Mouse (Mus musculus): ENCODE measurements around the gene Fam126b. TPM values are rescaled to one million over a fixed set of nuclear protein-coding genes. Genes with fewer than 3 reads are reported as not detected.

Fam126b gene
- total and polyA plus RNA-seq, 2 experiments from 2014 or later, result 3.1 to 5.7 TPM

DNA sequence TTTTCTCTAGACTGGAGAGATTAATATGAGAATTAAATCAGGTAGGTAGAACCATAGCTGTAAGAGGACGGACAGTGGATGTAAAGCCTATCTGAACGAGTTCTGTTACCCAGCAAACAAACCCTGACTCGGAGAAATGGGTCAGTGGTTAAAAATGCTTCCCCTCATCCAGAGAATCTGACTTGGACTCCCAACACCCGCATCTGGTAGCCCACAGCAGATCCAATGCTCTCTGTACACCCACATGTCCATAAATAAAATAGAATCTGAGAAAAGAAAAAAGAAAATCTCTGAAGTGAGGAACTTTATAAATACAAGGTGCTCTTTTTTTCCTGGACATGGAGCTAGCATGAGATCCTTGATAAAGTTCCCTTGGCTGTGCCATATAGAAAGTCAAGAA, 88.4 kb downstream of the Fam126b start:
- Histone ChIP-seq H3K4me2 (ENCODE audit: low read depth, low read length) (no peak overlapping the region), H3K9me3 (replicated peaks; ENCODE audit: control insufficient read depth, low read length) (no peaks in the 10 kb centered on the region), H3K4me3 (ENCODE audit: low read depth, low read length) (no peak overlapping the region), H3K4me1 (ENCODE audit: control insufficient read depth, insufficient read depth) (no peaks in the 10 kb centered on the region), H3K36me3 (replicated peaks; ENCODE audit: control insufficient read depth, insufficient read depth, low read length) (peaks cover 57% of the 10 kb centered on the region), H3K27me3 (ENCODE audit: control insufficient read depth, insufficient read depth, low read length) (no peaks in the 10 kb centered on the region), H3K9ac (replicated peaks; ENCODE audit: low read depth, low read length) (no peak overlapping the region), H3K27ac (ENCODE audit: low read depth) (no peak overlapping the region)
- 87% methylated on average over 4 of the region's 4 CpGs for WGBS
- ATAC-seq (ENCODE audit: insufficient read depth, low read depth), result no peak
- DNase-seq (ENCODE audit: low spot score), result no peak
- TF ChIP-seq EP300 (IDR thresholded peaks at IDR 0.05; ENCODE audit: low read depth), result no peak

DNA sequence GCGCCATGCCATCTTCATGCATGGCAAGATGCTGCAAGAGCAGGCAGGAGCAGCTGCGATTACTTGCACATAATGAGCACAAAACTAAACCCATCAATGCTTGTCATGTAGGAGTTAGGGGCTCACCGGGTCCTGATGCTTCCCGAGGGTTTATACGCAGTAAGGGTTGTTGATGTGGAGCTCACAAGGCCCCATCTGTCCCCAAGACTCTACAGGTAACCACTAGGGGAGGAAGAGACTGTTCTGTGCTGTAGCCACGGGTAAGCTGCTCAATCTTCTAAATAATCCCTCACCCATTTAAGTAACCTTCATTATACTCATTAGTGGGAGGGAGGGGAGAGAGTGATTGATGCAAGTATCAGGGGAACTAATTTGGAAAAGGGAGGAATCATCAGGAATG, 90.5 kb downstream of the Fam126b start:
- Histone ChIP-seq H3K27me3 (ENCODE audit: control insufficient read depth, insufficient read depth, low read length) (no peaks in the 10 kb centered on the region), H3K9me3 (replicated peaks; ENCODE audit: control insufficient read depth, low read length) (no peaks in the 10 kb centered on the region), H3K4me2 (ENCODE audit: low read depth, low read length) (no peak overlapping the region), H3K9ac (replicated peaks; ENCODE audit: low read depth, low read length) (no peak overlapping the region), H3K36me3 (replicated peaks; ENCODE audit: control insufficient read depth, insufficient read depth, low read length) (peaks cover 75% of the 10 kb centered on the region), H3K4me1 (ENCODE audit: control insufficient read depth, insufficient read depth) (no peaks in the 10 kb centered on the region), H3K4me3 (ENCODE audit: low read depth, low read length) (no peak overlapping the region), H3K27ac (ENCODE audit: low read depth) (no peak overlapping the region)
- no peak for ATAC-seq (ENCODE audit: insufficient read depth, low read depth)
- no peak for TF ChIP-seq EP300 (IDR thresholded peaks at IDR 0.05; ENCODE audit: low read depth)
- WGBS, result 93% methylated on average over 6 of the region's 6 CpGs
- no peak for DNase-seq (ENCODE audit: low spot score)

DNA sequence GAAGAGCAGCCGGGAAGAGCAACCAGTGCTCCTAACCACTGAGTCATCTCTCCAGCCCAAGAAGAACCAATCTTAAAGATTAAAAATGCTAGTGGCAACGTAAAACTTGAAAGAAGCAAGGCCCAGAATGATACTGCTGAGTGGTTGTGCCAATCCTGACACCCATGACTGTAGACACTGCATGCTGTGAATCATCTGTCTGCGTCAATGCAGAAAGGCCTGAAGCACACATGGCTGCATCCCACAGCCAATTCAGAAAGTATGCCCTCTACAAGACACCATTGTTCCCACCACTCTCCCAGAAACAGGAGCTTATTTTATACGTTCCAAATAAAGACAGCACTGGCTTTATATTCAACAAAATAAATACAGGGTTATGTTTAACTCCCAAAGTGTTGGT, 103.5 kb downstream of the Fam126b start:
- Histone ChIP-seq H3K36me3 (replicated peaks; ENCODE audit: control insufficient read depth, insufficient read depth, low read length) (peaks cover 50% of the 10 kb centered on the region), H3K4me1 (ENCODE audit: control insufficient read depth, insufficient read depth) (no peaks in the 10 kb centered on the region)

DNA sequence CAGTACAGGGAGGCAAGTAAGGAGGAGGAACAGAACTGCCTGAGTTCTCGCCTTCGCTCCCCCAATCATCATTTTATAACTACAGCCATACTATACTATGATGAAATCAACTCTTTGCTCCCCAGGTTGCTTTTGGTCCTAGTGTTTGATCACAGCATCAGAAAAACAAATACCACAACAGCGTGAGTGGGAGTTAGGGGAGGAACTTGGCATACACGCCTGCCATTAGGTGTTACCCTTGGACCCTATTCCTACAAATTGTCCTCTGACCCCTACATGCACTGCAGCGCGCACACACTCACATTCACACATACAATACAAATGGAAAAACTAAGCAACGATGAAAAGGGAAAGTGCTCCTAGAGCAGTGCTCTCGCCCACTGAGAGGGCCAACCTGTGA, 110.5 kb downstream of the Fam126b start:
- Histone ChIP-seq H3K4me3 (ENCODE audit: low read depth, low read length) (no peak overlapping the region), H3K36me3 (replicated peaks; ENCODE audit: control insufficient read depth, insufficient read depth, low read length) (peaks cover 62% of the 10 kb centered on the region), H3K4me1 (ENCODE audit: control insufficient read depth, insufficient read depth) (no peaks in the 10 kb centered on the region), H3K4me2 (ENCODE audit: low read depth, low read length) (no peak overlapping the region), H3K9ac (replicated peaks; ENCODE audit: low read depth, low read length) (no peak overlapping the region), H3K9me3 (replicated peaks; ENCODE audit: control insufficient read depth, low read length) (no peaks in the 10 kb centered on the region), H3K27me3 (ENCODE audit: control insufficient read depth, insufficient read depth, low read length) (no peaks in the 10 kb centered on the region), H3K27ac (ENCODE audit: low read depth) (no peak overlapping the region)
- DNase-seq (ENCODE audit: low spot score) (no peak), ATAC-seq (ENCODE audit: insufficient read depth, low read depth) (no peak)
- 92% methylated on average over 8 of the region's 8 CpGs for WGBS
- TF ChIP-seq EP300 (IDR thresholded peaks at IDR 0.05; ENCODE audit: low read depth) (no peak), CTCF (IDR thresholded peaks at IDR 0.05; ENCODE audit: low read depth) (no peak)

More for the DNA sequence above, 103.5 kb downstream of the Fam126b start:
- Histone ChIP-seq H3K9ac (replicated peaks; ENCODE audit: low read depth, low read length) (no peak overlapping the region), H3K27ac (ENCODE audit: low read depth) (no peak overlapping the region), H3K4me2 (ENCODE audit: low read depth, low read length) (no peak overlapping the region), H3K4me3 (ENCODE audit: low read depth, low read length) (no peak overlapping the region), H3K9me3 (replicated peaks; ENCODE audit: control insufficient read depth, low read length) (no peaks in the 10 kb centered on the region), H3K27me3 (ENCODE audit: control insufficient read depth, insufficient read depth, low read length) (no peaks in the 10 kb centered on the region)
- no peak for ATAC-seq (ENCODE audit: insufficient read depth, low read depth)
- 88% methylated on average over 4 of the region's 4 CpGs for WGBS
- no peak for TF ChIP-seq EP300 (IDR thresholded peaks at IDR 0.05; ENCODE audit: low read depth)
- TF ChIP-seq CTCF (IDR thresholded peaks at IDR 0.05; ENCODE audit: low read depth), result no peak
- no peak for DNase-seq (ENCODE audit: low spot score)

Other genes with a start within 250 kb of the Fam126b start
- gene Bzw1, start 193.4 kb downstream of the Fam126b start, total RNA-seq (2014; rRNA removed; ENCODE audit: low replicate concordance), result 59.3 and 74.6 TPM in 2 replicates
- 158 and 163 TPM in 2 replicates for gene Bzw1, start 193.4 kb downstream of the Fam126b start, polyA plus RNA-seq (2015; fragmentation: Nextera tagmentation; extraction: Ambion mirVana)
- gene Clk1, start 162.3 kb downstream of the Fam126b start, total RNA-seq (2014; rRNA removed; ENCODE audit: low replicate concordance), result 59.3 and 100 TPM in 2 replicates
- 105 and 108 TPM in 2 replicates for gene Clk1, start 162.3 kb downstream of the Fam126b start, polyA plus RNA-seq (2015; fragmentation: Nextera tagmentation; extraction: Ambion mirVana)
- 9.0 and 43.8 TPM in 2 replicates for gene Nif3l1, start 141.2 kb downstream of the Fam126b start, total RNA-seq (2014; rRNA removed; ENCODE audit: low replicate concordance)
- 16.1 and 16.2 TPM in 2 replicates for gene Nif3l1, start 141.2 kb downstream of the Fam126b start, polyA plus RNA-seq (2015; fragmentation: Nextera tagmentation; extraction: Ambion mirVana)
- 8.7 and 15.2 TPM in 2 replicates for gene Ppil3, start 140.8 kb downstream of the Fam126b start, total RNA-seq (2014; rRNA removed; ENCODE audit: low replicate concordance)
- 27.1 and 27.9 TPM in 2 replicates for gene Ppil3, start 140.8 kb downstream of the Fam126b start, polyA plus RNA-seq (2015; fragmentation: Nextera tagmentation; extraction: Ambion mirVana)
- gene Orc2, start 81.2 kb downstream of the Fam126b start, total RNA-seq (2014; rRNA removed; ENCODE audit: low replicate concordance), result 13.4 and 58.9 TPM in 2 replicates
- gene Orc2, start 81.2 kb downstream of the Fam126b start, polyA plus RNA-seq (2015; fragmentation: Nextera tagmentation; extraction: Ambion mirVana), result 12.6 and 12.8 TPM in 2 replicates
- gene Ndufb3, start 61 bp upstream of the Fam126b start, total RNA-seq (2014; rRNA removed; ENCODE audit: low replicate concordance), result 78.1 and 132 TPM in 2 replicates
- gene Ndufb3, start 61 bp upstream of the Fam126b start, polyA plus RNA-seq (2015; fragmentation: Nextera tagmentation; extraction: Ambion mirVana), result 432 and 454 TPM in 2 replicates
- not detected in 2 replicates for gene Als2cr12, start 109.7 kb upstream of the Fam126b start, total RNA-seq (2014; rRNA removed; ENCODE audit: low replicate concordance)
- gene Als2cr12, start 109.7 kb upstream of the Fam126b start, polyA plus RNA-seq (2015; fragmentation: Nextera tagmentation; extraction: Ambion mirVana), result not detected in 2 replicates
- 44.4 and 102 TPM in 2 replicates for gene Cflar, start 125.2 kb upstream of the Fam126b start, total RNA-seq (2014; rRNA removed; ENCODE audit: low replicate concordance)
- gene Cflar, start 125.2 kb upstream of the Fam126b start, polyA plus RNA-seq (2015; fragmentation: Nextera tagmentation; extraction: Ambion mirVana), result 49.8 and 53.6 TPM in 2 replicates
- gene Casp8, start 209.1 kb upstream of the Fam126b start, total RNA-seq (2014; rRNA removed; ENCODE audit: low replicate concordance), result 8.2 and 11.9 TPM in 2 replicates
- gene Casp8, start 209.1 kb upstream of the Fam126b start, polyA plus RNA-seq (2015; fragmentation: Nextera tagmentation; extraction: Ambion mirVana), result 10.7 and 12.3 TPM in 2 replicates